Mouse (Mus musculus): ENCODE measurements around the gene Olfr787.

Olfr787 gene

GRCm38 (mm10) chr10:129461562-129461961, at the start of gene Olfr787:
Gene Olfr787, plus strand, starts transcription at chr10:129461862.
- no peak for DNase-seq

DNA sequence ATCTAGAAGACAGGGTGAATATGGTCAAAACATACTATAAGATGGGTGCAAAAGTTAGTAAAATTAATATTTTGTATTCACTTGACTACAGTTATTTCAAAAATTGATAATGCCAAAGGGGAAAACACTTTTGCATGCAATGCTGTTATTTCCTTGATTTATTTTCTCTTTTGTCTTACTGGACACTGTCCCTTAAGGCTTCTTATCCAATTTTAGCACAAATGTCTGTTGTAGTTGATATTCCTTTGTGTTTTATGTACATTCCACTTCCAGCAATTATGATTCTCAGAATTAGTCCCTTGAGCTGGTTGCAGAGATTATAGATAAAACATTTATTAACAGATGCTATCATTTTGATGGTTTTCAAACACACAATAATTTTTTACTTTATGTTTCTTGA, 34.7 kb upstream of the Olfr787 start, which contains the start of gene Olfr786:
Gene Olfr786 (plus strand): TSS at position 301 of the 400 bp plus-strand sequence.
- no peak for DNase-seq

DNA sequence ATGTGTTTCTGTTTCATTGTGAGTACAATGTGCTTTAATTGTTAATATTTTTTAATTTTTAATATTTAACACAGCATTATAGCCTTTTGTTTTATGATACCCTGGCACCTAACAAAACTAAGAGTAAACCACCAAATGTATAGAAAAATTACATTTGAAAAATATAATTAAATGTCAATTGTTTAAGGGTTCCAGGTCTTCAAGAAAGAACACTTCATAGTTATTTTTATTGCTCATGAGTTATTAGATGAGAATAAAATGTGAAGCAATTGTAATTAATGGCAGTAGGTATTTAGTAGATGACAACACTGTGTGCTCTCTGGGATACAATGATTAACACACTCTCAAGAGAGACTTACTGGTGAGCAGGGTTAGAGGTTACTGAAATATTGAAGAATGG, 9.0 kb downstream of the Olfr787 start, which contains the start of gene Olfr788:
Gene Olfr788 (plus strand): TSS at position 301 of the 400 bp plus-strand sequence.
- no peak for DNase-seq

GRCm38 (mm10) chr10:129473256-129473655, 11.6 kb downstream of the Olfr787 start:
- DNase-seq: no peak

DNA sequence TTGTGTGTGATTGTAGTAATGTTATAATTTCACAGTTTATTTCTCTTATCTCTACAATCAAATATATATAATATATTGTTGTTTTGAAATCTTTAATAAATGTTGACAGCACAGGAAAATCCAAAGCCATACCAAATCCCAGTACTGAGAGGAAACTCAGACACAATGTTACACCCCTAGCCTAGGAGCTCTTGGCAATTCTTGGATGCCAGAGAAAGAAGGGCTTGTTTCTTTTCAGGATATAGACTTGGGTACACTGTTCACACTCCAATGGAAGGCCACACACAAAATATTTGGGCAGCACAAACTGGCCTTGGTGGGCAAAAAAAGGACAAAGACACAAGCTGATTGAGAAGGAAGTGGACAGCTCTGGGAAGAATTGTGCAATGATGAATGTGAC, 12.1 kb downstream of the Olfr787 start:
- no peak for DNase-seq

- no peak for DNase-seq
Measured at GRCm38 (mm10) chr10:129484452-129484851, 22.8 kb downstream of the Olfr787 start, which contains the start of gene Olfr789. Gene Olfr789, plus strand, starts transcription at chr10:129484752.

DNA sequence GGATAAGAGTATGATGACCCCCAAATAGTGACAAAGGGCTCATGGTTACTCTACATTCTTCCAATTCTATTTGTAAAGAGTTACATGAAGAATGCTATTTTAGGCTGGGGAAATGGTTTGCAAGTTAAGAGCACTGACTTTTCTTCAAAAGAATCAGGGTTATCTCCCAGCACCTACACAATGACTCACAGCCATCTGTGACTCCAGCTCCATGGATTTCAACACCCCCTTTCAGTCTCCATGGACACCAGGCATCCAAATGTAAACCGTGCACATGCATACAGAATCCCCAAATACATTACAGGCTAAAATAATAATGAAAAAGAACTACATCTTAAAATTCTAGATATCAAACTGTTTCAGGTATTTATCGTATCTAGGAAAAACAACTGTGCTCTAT, 28.4 kb downstream of the Olfr787 start:
- DNase-seq: no peak

- DNase-seq: no peak
Measured at GRCm38 (mm10) chr10:129498192-129498591, 36.5 kb downstream of the Olfr787 start, which contains the start of gene Olfr790. Gene Olfr790, plus strand, starts transcription at chr10:129498492.

Measured in spleen, adult 18-20 months (tissue).